Mouse (Mus musculus): ENCODE data around the gene Pth1r. TPM values are rescaled to one million over a fixed set of nuclear protein-coding genes. Genes with fewer than 3 reads are reported as not detected.
A peak's percentile ranks its signal among the peaks of the same experiment; 100 is the strongest.

Gene Pth1r
- polyA plus RNA-seq, 1 experiment from 2014 or later, result 37.8 TPM

DNA sequence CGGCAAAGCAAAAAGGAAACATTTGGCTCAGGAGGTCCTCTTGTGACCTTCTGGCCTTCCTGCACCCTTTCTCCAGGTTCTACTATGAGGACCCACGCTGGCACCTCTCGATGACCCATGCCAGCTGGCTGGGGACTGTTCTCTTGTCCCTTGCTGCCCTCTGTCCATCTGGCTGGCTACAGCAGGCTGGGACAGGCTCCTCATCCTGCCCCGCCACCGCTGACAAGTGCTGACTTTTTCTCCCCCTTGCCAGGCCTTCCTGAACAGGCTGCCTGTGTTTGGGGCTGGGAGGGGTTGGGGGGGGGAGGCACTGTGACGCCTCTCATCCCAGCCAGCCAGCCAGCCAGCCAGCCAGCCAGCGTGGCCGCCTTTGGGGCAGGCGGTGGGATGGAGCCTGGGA lies 10.6 kb downstream of the Pth1r start:
- ATAC-seq (replicated peaks; ENCODE audit: insufficient number of reproducible peaks, low FRiP score, low TSS enrichment, low read depth) (no peak), DNase-seq (ENCODE audit: low spot score) (no peak)
- Histone ChIP-seq H3K27ac (replicated peaks; ENCODE audit: low read depth, low read length) (no peak overlapping the region), H3K4me3 (ENCODE audit: low read depth, low read length) (no peak overlapping the region), H3K4me2 (ENCODE audit: low read depth, low read length) (no peak overlapping the region), H3K36me3 (replicated peaks; ENCODE audit: control insufficient read depth, insufficient read depth, low read depth, low read length) (no peaks in the 10 kb centered on the region), H3K4me1 (ENCODE audit: control insufficient read depth, insufficient read depth, low read length) (peaks cover 8% of the 10 kb centered on the region), H3K9me3 (replicated peaks; ENCODE audit: control insufficient read depth, low read length) (no peaks in the 10 kb centered on the region), H3K27me3 (ENCODE audit: control insufficient read depth, insufficient read depth, low read length) (no peaks in the 10 kb centered on the region), H3K9ac (replicated peaks; ENCODE audit: low read length) (no peak overlapping the region)
- WGBS, result 27% methylated on average over 9 of the region's 9 CpGs

- DNase-seq (ENCODE audit: low spot score), result no peak
- H3K36me3 ChIP-seq (replicated peaks; ENCODE audit: control insufficient read depth, insufficient read depth, low read depth, low read length), result no peaks in the 10 kb centered on the region
- no peak overlapping the region for H3K4me3 ChIP-seq (ENCODE audit: low read depth, low read length)
- ATAC-seq (replicated peaks; ENCODE audit: insufficient number of reproducible peaks, low FRiP score, low TSS enrichment, low read depth), result no peak
- no peak overlapping the region for H3K4me2 ChIP-seq (ENCODE audit: low read depth, low read length)
- H3K27ac ChIP-seq (replicated peaks; ENCODE audit: low read depth, low read length), result no peak overlapping the region
- no peaks in the 10 kb centered on the region for H3K9me3 ChIP-seq (replicated peaks; ENCODE audit: control insufficient read depth, low read length)
- WGBS, result 77% methylated on average over 7 of the region's 7 CpGs
- no peak overlapping the region for H3K9ac ChIP-seq (replicated peaks; ENCODE audit: low read length)
- peaks cover 8% of the 10 kb centered on the region for H3K4me1 ChIP-seq (ENCODE audit: control insufficient read depth, insufficient read depth, low read length)
- no peaks in the 10 kb centered on the region for H3K27me3 ChIP-seq (ENCODE audit: control insufficient read depth, insufficient read depth, low read length)
Measured at GRCm38 (mm10) chr9:110734154-110734553, 12.8 kb downstream of the Pth1r start.

DNA sequence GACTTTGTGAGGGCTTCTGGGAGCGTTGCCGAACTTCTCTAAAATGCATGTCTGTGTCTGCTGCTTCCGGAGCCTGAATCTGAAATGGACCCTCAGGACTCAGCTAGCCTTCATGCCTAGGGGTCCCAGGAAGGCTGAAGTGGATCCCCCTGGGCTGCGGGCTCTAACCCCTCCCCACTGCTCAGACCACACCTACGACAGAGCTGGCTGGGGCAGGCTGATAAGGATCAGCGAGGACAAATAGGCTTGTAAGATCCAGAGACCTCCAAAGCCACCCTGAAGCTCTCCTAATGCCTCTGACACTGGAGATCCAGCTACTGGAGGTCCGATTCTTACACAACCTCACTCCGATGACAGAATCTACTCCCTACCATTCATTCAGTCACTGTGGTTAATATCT lies 13.8 kb downstream of the Pth1r start:
- Histone ChIP-seq H3K27me3 (ENCODE audit: control insufficient read depth, insufficient read depth, low read length) (no peaks in the 10 kb centered on the region), H3K4me2 (ENCODE audit: low read depth, low read length) (peak overlapping the region; percentile 62), H3K4me3 (ENCODE audit: low read depth, low read length) (peak overlapping the region; percentile 21), H3K9me3 (replicated peaks; ENCODE audit: control insufficient read depth, low read length) (no peaks in the 10 kb centered on the region), H3K36me3 (replicated peaks; ENCODE audit: control insufficient read depth, insufficient read depth, low read depth, low read length) (no peaks in the 10 kb centered on the region), H3K4me1 (ENCODE audit: control insufficient read depth, insufficient read depth, low read length) (peaks cover 8% of the 10 kb centered on the region), H3K27ac (replicated peaks; ENCODE audit: low read depth, low read length) (peak overlapping the region; percentile 28; the same call in 1 of the 2 replicates), H3K9ac (replicated peaks; ENCODE audit: low read length) (peak overlapping the region; percentile 48)
- ATAC-seq (replicated peaks; ENCODE audit: insufficient number of reproducible peaks, low FRiP score, low TSS enrichment, low read depth) (no peak; the same call in 1 of the 2 replicates), DNase-seq (ENCODE audit: low spot score) (no peak)
- 8% methylated on average over 8 of the region's 8 CpGs for WGBS

DNA sequence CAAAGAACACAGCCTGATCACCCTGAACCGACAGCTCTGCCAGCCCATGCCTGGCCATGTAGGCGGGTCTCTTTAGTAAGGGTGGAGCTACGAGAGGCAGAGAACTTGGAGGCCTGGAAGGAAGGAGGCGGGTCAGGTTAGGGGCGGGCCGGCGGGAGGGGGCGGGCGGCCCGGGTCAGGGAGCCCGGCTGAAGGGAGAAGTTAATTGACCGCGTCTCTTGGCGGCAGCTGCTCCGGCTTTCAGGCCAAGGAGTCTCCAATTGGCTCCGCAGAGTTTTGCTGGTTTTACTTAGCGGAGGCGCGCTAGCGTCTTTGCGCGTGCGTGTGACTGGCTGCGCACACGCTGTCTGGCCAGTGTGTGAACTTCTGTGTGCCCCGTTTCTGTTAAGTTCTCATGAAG lies 14.3 kb downstream of the Pth1r start:
- Histone ChIP-seq H3K4me2 (ENCODE audit: low read depth, low read length) (peak overlapping the region; percentile 62), H3K27me3 (ENCODE audit: control insufficient read depth, insufficient read depth, low read length) (peaks cover 5% of the 10 kb centered on the region; the same call in 1 of the 2 replicates)

DNA sequence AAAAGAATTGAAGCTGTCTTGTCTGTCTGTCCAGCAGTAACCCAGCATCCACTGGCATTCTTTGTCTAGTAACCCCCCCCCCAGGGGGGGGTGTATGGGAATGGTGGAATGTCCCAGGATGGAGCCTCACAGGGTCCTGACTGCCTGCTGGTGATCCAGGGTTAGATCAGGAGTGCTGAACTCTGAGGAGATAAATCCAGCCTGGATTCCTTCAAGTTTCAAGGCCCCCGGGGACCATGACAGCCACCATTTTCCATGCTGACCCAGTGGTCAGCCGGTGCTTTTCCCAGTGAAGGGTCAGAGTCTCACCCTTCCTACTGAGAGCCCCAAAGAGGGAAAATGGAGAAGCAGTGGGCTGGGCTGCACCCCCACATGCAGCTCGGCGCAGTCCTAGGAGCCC lies 15.1 kb downstream of the Pth1r start:
- DNase-seq (ENCODE audit: low spot score) (no peak), ATAC-seq (replicated peaks; ENCODE audit: insufficient number of reproducible peaks, low FRiP score, low TSS enrichment, low read depth) (peak; percentile 22)
- 64% methylated on average over 4 of the region's 4 CpGs for WGBS
- Histone ChIP-seq H3K4me3 (ENCODE audit: low read depth, low read length) (no peak overlapping the region), H3K27me3 (ENCODE audit: control insufficient read depth, insufficient read depth, low read length) (peaks cover 7% of the 10 kb centered on the region; the same call in 1 of the 2 replicates), H3K9me3 (replicated peaks; ENCODE audit: control insufficient read depth, low read length) (no peaks in the 10 kb centered on the region), H3K4me1 (ENCODE audit: control insufficient read depth, insufficient read depth, low read length) (peaks cover 14% of the 10 kb centered on the region), H3K4me2 (ENCODE audit: low read depth, low read length) (no peak overlapping the region; the same call in 1 of the 2 replicates), H3K27ac (replicated peaks; ENCODE audit: low read depth, low read length) (no peak overlapping the region), H3K9ac (replicated peaks; ENCODE audit: low read length) (no peak overlapping the region), H3K36me3 (replicated peaks; ENCODE audit: control insufficient read depth, insufficient read depth, low read depth, low read length) (no peaks in the 10 kb centered on the region)

More for the DNA sequence above, 14.3 kb downstream of the Pth1r start:
- DNase-seq (ENCODE audit: low spot score) (peak; percentile 93), ATAC-seq (replicated peaks; ENCODE audit: insufficient number of reproducible peaks, low FRiP score, low TSS enrichment, low read depth) (peak; percentile 88)
- Histone ChIP-seq H3K4me1 (ENCODE audit: control insufficient read depth, insufficient read depth, low read length) (peaks cover 8% of the 10 kb centered on the region), H3K36me3 (replicated peaks; ENCODE audit: control insufficient read depth, insufficient read depth, low read depth, low read length) (no peaks in the 10 kb centered on the region), H3K9ac (replicated peaks; ENCODE audit: low read length) (peak overlapping the region; percentile 48), H3K9me3 (replicated peaks; ENCODE audit: control insufficient read depth, low read length) (no peaks in the 10 kb centered on the region), H3K4me3 (ENCODE audit: low read depth, low read length) (peak overlapping the region; percentile 21), H3K27ac (replicated peaks; ENCODE audit: low read depth, low read length) (no peak overlapping the region; the same call in 1 of the 2 replicates)
- WGBS, result 0% methylated on average over 26 of the region's 26 CpGs

DNA sequence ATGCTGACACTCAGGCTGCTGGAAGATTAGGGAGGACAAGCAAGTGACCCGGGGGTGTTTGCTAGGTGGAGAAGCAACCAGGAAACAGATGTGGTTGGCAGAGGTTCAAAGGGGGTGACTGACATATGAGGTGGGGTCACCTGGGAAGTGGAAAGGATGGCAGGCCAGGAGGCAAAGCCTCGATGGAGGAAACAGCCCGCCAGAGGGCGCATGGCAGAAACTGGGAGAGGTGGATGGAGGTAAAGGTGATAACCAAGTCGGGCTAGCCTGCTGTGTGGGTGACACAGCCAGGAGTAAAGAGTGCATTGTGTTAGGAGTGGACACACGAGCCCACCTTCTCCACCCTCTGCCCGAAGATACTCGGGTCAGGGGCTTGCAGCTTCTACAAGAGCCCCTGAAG lies 17.1 kb downstream of the Pth1r start:
- 17% methylated on average over 8 of the region's 8 CpGs for WGBS
- H3K9me3 ChIP-seq (replicated peaks; ENCODE audit: control insufficient read depth, low read length), result no peaks in the 10 kb centered on the region
- peaks cover 7% of the 10 kb centered on the region; the same call in 1 of the 2 replicates for H3K27me3 ChIP-seq (ENCODE audit: control insufficient read depth, insufficient read depth, low read length)

GRCm38 (mm10) chr9:110726867-110727266 lies 20.1 kb downstream of the Pth1r start:
- Histone ChIP-seq H3K36me3 (replicated peaks; ENCODE audit: control insufficient read depth, insufficient read depth, low read depth, low read length) (0 out of 2 replicates have a peak, but pooled peaks cover 4% of the 10 kb centered on the region), H3K9me3 (replicated peaks; ENCODE audit: control insufficient read depth, low read length) (no peaks in the 10 kb centered on the region), H3K4me1 (ENCODE audit: control insufficient read depth, insufficient read depth, low read length) (peaks cover 15% of the 10 kb centered on the region), H3K4me2 (ENCODE audit: low read depth, low read length) (peak overlapping the region; percentile 30), H3K27ac (replicated peaks; ENCODE audit: low read depth, low read length) (no peak overlapping the region), H3K27me3 (ENCODE audit: control insufficient read depth, insufficient read depth, low read length) (peaks cover 7% of the 10 kb centered on the region; the same call in 1 of the 2 replicates), H3K9ac (replicated peaks; ENCODE audit: low read length) (no peak overlapping the region), H3K4me3 (ENCODE audit: low read depth, low read length) (0 out of 2 replicates have a peak overlapping the region, but pooled peaks have one; percentile 5)
- ATAC-seq (replicated peaks; ENCODE audit: insufficient number of reproducible peaks, low FRiP score, low TSS enrichment, low read depth) (no peak), DNase-seq (ENCODE audit: low spot score) (no peak)
- WGBS, result 16% methylated on average over 33 of the region's 33 CpGs

More for the DNA sequence above, 17.1 kb downstream of the Pth1r start:
- ATAC-seq (replicated peaks; ENCODE audit: insufficient number of reproducible peaks, low FRiP score, low TSS enrichment, low read depth) (no peak), DNase-seq (ENCODE audit: low spot score) (peak; percentile 66)
- peaks cover 19% of the 10 kb centered on the region for H3K4me1 ChIP-seq (ENCODE audit: control insufficient read depth, insufficient read depth, low read length)
- H3K27ac ChIP-seq (replicated peaks; ENCODE audit: low read depth, low read length), result no peak overlapping the region
- no peak overlapping the region for H3K9ac ChIP-seq (replicated peaks; ENCODE audit: low read length)
- no peak overlapping the region for H3K4me2 ChIP-seq (ENCODE audit: low read depth, low read length)
- H3K4me3 ChIP-seq (ENCODE audit: low read depth, low read length), result no peak overlapping the region
- H3K36me3 ChIP-seq (replicated peaks; ENCODE audit: control insufficient read depth, insufficient read depth, low read depth, low read length), result no peaks in the 10 kb centered on the region

- no peak overlapping the region for H3K27ac ChIP-seq (replicated peaks; ENCODE audit: low read depth, low read length)
- H3K9me3 ChIP-seq (replicated peaks; ENCODE audit: control insufficient read depth, low read length), result no peaks in the 10 kb centered on the region
- ATAC-seq (replicated peaks; ENCODE audit: insufficient number of reproducible peaks, low FRiP score, low TSS enrichment, low read depth) (peak; percentile 70), DNase-seq (ENCODE audit: low spot score) (peak; percentile 83)
- H3K27me3 ChIP-seq (ENCODE audit: control insufficient read depth, insufficient read depth, low read length), result peaks cover 7% of the 10 kb centered on the region; the same call in 1 of the 2 replicates
- H3K4me2 ChIP-seq (ENCODE audit: low read depth, low read length), result no peak overlapping the region
- H3K36me3 ChIP-seq (replicated peaks; ENCODE audit: control insufficient read depth, insufficient read depth, low read depth, low read length), result 0 out of 2 replicates have a peak, but pooled peaks cover 4% of the 10 kb centered on the region
- H3K9ac ChIP-seq (replicated peaks; ENCODE audit: low read length), result no peak overlapping the region
- 4% methylated on average over 9 of the region's 9 CpGs for WGBS
- no peak overlapping the region for H3K4me3 ChIP-seq (ENCODE audit: low read depth, low read length)
- peaks cover 15% of the 10 kb centered on the region for H3K4me1 ChIP-seq (ENCODE audit: control insufficient read depth, insufficient read depth, low read length)
Measured at GRCm38 (mm10) chr9:110725721-110726135, 21.2 kb downstream of the Pth1r start.
